Mouse (Mus musculus): Measurements from ENCODE around the gene Chd9.

Chd9 gene

DNA sequence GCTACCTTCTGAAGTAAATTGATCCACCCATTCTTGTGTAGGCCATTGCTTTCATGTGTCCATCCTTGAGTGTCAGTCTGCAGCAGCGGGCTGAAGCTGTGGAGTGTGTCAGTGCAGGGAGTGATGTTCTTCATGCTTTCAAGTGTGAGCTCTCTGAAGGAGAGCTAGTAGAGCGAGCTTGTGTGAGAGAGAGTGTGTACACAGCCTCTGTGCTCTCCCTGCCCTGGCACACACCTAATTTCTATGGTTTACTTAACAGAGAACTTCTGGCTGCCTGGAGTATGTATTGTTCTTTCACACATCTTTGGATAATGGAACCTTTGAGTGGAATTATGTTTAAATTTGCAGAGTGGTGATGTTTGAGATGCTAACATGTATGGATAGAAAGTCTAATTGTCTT, 261.4 kb downstream of the Chd9 start:
- no peak for DNase-seq

DNA sequence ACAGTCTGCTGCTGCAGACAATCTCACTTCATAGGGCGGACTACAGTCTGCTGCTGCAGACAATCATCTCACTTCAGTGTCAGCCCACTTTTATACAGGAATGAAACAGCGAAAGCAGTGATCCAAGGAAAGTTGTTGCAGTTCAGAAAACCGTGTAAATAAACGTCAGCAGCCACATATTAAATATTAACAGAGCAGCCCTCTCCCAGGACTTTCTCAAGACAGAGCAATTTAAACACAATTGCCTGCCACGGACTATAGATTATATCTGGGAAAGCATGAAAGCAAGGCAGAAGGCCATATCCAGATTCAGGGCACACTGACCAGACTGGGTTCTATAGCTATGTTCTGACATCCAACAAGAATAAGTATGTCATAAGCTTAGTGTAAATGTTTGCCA, 266.0 kb downstream of the Chd9 start:
- no peak for DNase-seq

DNA sequence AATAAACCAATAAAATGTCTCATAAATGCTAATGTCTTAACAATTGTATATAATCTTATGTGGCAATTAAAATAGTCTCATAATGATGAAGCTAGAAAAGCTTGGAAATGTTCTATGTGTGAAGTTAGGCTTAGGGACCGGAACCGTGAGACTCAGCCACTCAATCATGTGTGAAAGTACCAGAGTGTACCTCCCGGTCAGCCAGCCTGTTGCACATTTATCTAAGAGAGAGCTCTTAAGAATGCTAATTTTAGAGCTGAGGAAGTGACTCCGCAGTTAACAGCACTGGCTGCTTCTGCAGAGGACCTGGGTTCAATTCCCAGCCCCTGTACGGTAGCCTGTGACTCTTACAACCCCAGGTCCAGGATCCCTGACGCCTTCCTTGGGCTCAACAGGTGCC, 270.0 kb downstream of the Chd9 start:
- no peak for DNase-seq

Data from right cerebral cortex, adult 18-20 months (tissue).